Comparison of ENCODE assay signal across 13 mouse cellular contexts in the genomic region with DNA sequence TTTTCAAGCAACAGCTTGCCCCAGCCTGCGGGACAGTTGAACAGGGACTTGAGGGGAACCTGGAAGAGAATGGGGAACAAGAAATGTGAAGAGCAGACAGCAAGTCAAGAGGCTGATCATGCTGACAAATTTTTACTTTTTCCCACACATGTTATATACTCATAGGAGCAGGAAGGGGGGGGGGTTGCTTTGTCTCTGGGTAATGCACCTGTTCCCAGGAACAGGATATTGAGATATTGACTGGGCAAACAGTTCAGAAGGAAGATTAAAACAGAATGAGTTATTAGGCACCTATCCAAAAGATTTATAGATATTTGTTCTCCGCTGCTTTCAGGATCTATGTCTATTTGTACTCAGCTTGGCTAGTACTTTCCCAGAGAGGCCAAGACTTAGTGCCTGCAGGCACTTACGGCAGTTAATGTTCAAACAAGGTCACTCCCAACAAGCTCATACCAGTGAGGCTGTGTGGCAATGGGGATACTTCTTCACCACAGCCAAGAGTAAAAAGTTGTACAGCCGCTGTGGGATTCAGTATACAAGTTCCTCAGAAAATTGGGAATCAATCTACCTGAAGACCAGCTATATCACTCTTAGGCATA.
"Had no signal": no experiment of that assay in that cellular context is flagged by ENCODE, and none has a peak within 500 bp of the region (broad histone marks: within the 10 kb centered on the region; RNA-seq: fewer than 3 reads in every experiment).

No protein-coding gene starts in this region.

- H3K27ac ChIP-seq: hindbrain, embryonic 15.5 days; kidney, postnatal 0 days; limb, embryonic 15.5 days; liver, embryonic 13.5 days; midbrain, embryonic 12.5 days; neural tube, embryonic 13.5 days had no signal

- H3K9ac ChIP-seq: hindbrain, embryonic 15.5 days; limb, embryonic 15.5 days; liver, embryonic 13.5 days; midbrain, embryonic 12.5 days; neural tube, embryonic 13.5 days had no signal

- H3K27me3 ChIP-seq: hindbrain, embryonic 15.5 days; limb, embryonic 15.5 days; liver, embryonic 13.5 days; midbrain, embryonic 12.5 days; neural tube, embryonic 13.5 days had no signal

- ATAC-seq: midbrain, embryonic 16.5 days had no signal

- DNase-seq: layer of hippocampus, adult 9-11 months; layer of hippocampus, postnatal 36 days; liver, embryonic 13.5 days; lung, adult 2 months; lung, postnatal 14 days; retina, postnatal 1 day; thymus, postnatal 36 days had no signal

- H3K36me3 ChIP-seq: hindbrain, embryonic 15.5 days; limb, embryonic 15.5 days; liver, embryonic 13.5 days; midbrain, embryonic 12.5 days; neural tube, embryonic 13.5 days had no signal

- H3K4me1 ChIP-seq: hindbrain, embryonic 15.5 days; limb, embryonic 15.5 days; liver, embryonic 13.5 days; midbrain, embryonic 12.5 days; neural tube, embryonic 13.5 days had no signal

- H3K9me3 ChIP-seq: hindbrain, embryonic 15.5 days; limb, embryonic 15.5 days; midbrain, embryonic 12.5 days; neural tube, embryonic 13.5 days had no signal

- H3K4me2 ChIP-seq: hindbrain, embryonic 15.5 days; limb, embryonic 15.5 days; liver, embryonic 13.5 days; midbrain, embryonic 12.5 days; neural tube, embryonic 13.5 days had no signal

- H3K4me3 ChIP-seq: hindbrain, embryonic 15.5 days; limb, embryonic 15.5 days; liver, embryonic 13.5 days; midbrain, embryonic 12.5 days; neural tube, embryonic 13.5 days had no signal
